Mouse (Mus musculus) lung, postnatal 0 days (tissue): ENCODE data around the gene Sipa1l1. TPM values are rescaled to one million over a fixed set of nuclear protein-coding genes. Genes with fewer than 3 reads are reported as not detected.
A peak's percentile ranks its signal among the peaks of the same experiment; 100 is the strongest.

ENCODE experiments used
- ATAC-seq: fragments of 200-750 bp; cut with Nextera tagmentation; 2 replicates; pipeline ENCODE4 v1.8.0; 2017; ENCODE audit warnings: moderate library complexity
- DNase-seq: peaks from one replicate; pipeline ENCODE4 v3.0.0-alpha.2; 2016; ENCODE audit warnings: low spot score
- H3K27ac ChIP-seq: fragments of 300-500 bp; sonication (generic); 2 replicates; pipeline ENCODE4 v1.5.1; 2014; ENCODE audit warnings: antibody characterized with exemption, mild to moderate bottlenecking, low read length, mixed read lengths
- H3K27me3 ChIP-seq: fragments of 300-500 bp; sonication (generic); replicated peaks from 2 replicates; pipeline ENCODE4 v1.6.1; 2014; ENCODE audit warnings: low read length, mixed read lengths; ENCODE audit not compliant: insufficient read depth
- H3K36me3 ChIP-seq: fragments of 300-500 bp; sonication (generic); 2 replicates; pipeline ENCODE4 v1.6.1; 2014; ENCODE audit warnings: low read length, mixed read lengths; ENCODE audit not compliant: insufficient read depth
- H3K4me1 ChIP-seq: fragments of 300-500 bp; sonication (generic); 2 replicates; pipeline ENCODE4 v1.6.1; 2014; ENCODE audit warnings: antibody characterized with exemption, low read depth, low read length, mixed read lengths; ENCODE audit not compliant: insufficient read depth
- H3K4me2 ChIP-seq: fragments of 300-500 bp; sonication (generic); replicated peaks from 2 replicates; pipeline ENCODE4 v1.6.1; 2014; ENCODE audit warnings: low read depth, mild to moderate bottlenecking, low read length, moderate library complexity, mixed read lengths
- H3K4me3 ChIP-seq: fragments of 300-500 bp; sonication (generic); 2 replicates; pipeline ENCODE4 v1.5.1; 2014; ENCODE audit warnings: low read depth, low read length
- H3K9ac ChIP-seq: fragments of 300-500 bp; sonication (generic); replicated peaks from 2 replicates; pipeline ENCODE4 v1.6.1; 2014; ENCODE audit warnings: low read depth, mild to moderate bottlenecking
- H3K9me3 ChIP-seq: fragments of 300-500 bp; sonication (generic); 2 replicates; pipeline ENCODE4 v1.6.1; 2016; ENCODE audit warnings: low read length, mixed read lengths
- CTCF ChIP-seq: IDR thresholded peaks from 2 replicates; pipeline ENCODE4 v1.5.1; 2016; ENCODE audit warnings: antibody characterized with exemption, mild to moderate bottlenecking
- EP300 ChIP-seq: IDR thresholded peaks from 2 replicates; pipeline ENCODE4 v1.6.1; 2016; ENCODE audit warnings: antibody characterized with exemption, mild to moderate bottlenecking, control low read depth
- WGBS: fragments of 180-500 bp; shearing (Covaris S2); extraction: QIAGEN DNeasy Blood & Tissue Kit; methylation state at CpG from one replicate; pipeline ENCODE4 v1.1.7; 2014; 5-methylcytosine and 5-hydroxymethylcytosine counted together
- polyA plus RNA-seq: library from polyadenylated mRNA; unstranded; fragments of >200 nt; fragmentation: Nextera tagmentation; extraction: Ambion mirVana; gene quantifications from 2 replicates; pipeline ENCODE4 v1.2.1, GENCODE M21; 2015

The Sipa1l1 gene
- polyA plus RNA-seq, 1 experiment from 2014 or later: 10.2 TPM

- H3K27ac ChIP-seq: no peak overlapping the region
- WGBS: 71% methylated on average over 4 of the region's 4 CpGs
- H3K4me2 ChIP-seq: no peak overlapping the region
- no peaks in the 10 kb centered on the region for H3K27me3 ChIP-seq
- H3K4me3 ChIP-seq: no peak overlapping the region
- H3K9me3 ChIP-seq: no peaks in the 10 kb centered on the region
- TF ChIP-seq CTCF (no peak), EP300 (no peak)
- H3K36me3 ChIP-seq: no peaks in the 10 kb centered on the region
- ATAC-seq (no peak), DNase-seq (no peak)
- no peaks in the 10 kb centered on the region for H3K4me1 ChIP-seq
- no peak overlapping the region for H3K9ac ChIP-seq
Observed at GRCm38 (mm10) chr12:82495936-82496335, 326.8 kb downstream of the Sipa1l1 start.

GRCm38 (mm10) chr12:82497866-82498631 is 328.9 kb downstream of the Sipa1l1 start:
- DNase-seq: peak; percentile 63
- H3K9me3 ChIP-seq: no peaks in the 10 kb centered on the region
- no peak overlapping the region for H3K9ac ChIP-seq
- no peaks in the 10 kb centered on the region for H3K36me3 ChIP-seq
- TF ChIP-seq EP300: no peak
- peak; percentile 84 for TF ChIP-seq CTCF
- H3K27me3 ChIP-seq: no peaks in the 10 kb centered on the region
- no peak overlapping the region for H3K4me3 ChIP-seq
- no peak overlapping the region for H3K4me2 ChIP-seq
- ATAC-seq: no peak
- H3K4me1 ChIP-seq: no peaks in the 10 kb centered on the region
- H3K27ac ChIP-seq: no peak overlapping the region
- WGBS: 36% methylated on average over 11 of the region's 11 CpGs

GRCm38 (mm10) chr12:82498701-82499100 is 329.6 kb downstream of the Sipa1l1 start:
- H3K4me2 ChIP-seq: no peak overlapping the region
- DNase-seq: no peak
- WGBS: 80% methylated on average over 4 of the region's 4 CpGs
- ATAC-seq: no peak
- no peak overlapping the region for H3K4me3 ChIP-seq
- TF ChIP-seq CTCF (no peak), EP300 (no peak)
- no peaks in the 10 kb centered on the region for H3K36me3 ChIP-seq
- H3K4me1 ChIP-seq: no peaks in the 10 kb centered on the region
- H3K27ac ChIP-seq: no peak overlapping the region
- H3K9me3 ChIP-seq: no peaks in the 10 kb centered on the region
- H3K9ac ChIP-seq: no peak overlapping the region
- H3K27me3 ChIP-seq: no peaks in the 10 kb centered on the region

- ATAC-seq: no peak
- Histone ChIP-seq H3K36me3 (no peaks in the 10 kb centered on the region), H3K9ac (no peak overlapping the region), H3K27ac (no peak overlapping the region), H3K4me3 (no peak overlapping the region), H3K9me3 (no peaks in the 10 kb centered on the region), H3K4me2 (no peak overlapping the region), H3K4me1 (no peaks in the 10 kb centered on the region), H3K27me3 (no peaks in the 10 kb centered on the region)
- no peak for TF ChIP-seq EP300
- TF ChIP-seq CTCF: no peak
- no peak for DNase-seq
- WGBS: 75% methylated on average over 5 of the region's 5 CpGs
Observed at GRCm38 (mm10) chr12:82499731-82500130, 330.6 kb downstream of the Sipa1l1 start.
